Mouse (Mus musculus) small intestine, adult 2 months (tissue): Measurements from ENCODE around the gene Actr10.

Experiments used
- CTCF ChIP-seq: fragments of 200-500 bp; IDR thresholded peaks from 2 replicates; pipeline ENCODE4 v1.5.1; 2012; ENCODE audit warnings: low read depth, mild to moderate bottlenecking, control low read depth, inconsistent platforms, low read length, moderate library complexity, mixed read lengths; ENCODE audit not compliant: insufficient replicate concordance, insufficient read length; ENCODE audit errors: extremely low read depth
- POLR2A ChIP-seq: fragments of 200-500 bp; IDR thresholded peaks from 2 replicates; pipeline ENCODE4 v1.6.1; 2012; ENCODE audit warnings: low read depth, mild to moderate bottlenecking, control low read depth, inconsistent platforms, low read length, moderate library complexity

DNA sequence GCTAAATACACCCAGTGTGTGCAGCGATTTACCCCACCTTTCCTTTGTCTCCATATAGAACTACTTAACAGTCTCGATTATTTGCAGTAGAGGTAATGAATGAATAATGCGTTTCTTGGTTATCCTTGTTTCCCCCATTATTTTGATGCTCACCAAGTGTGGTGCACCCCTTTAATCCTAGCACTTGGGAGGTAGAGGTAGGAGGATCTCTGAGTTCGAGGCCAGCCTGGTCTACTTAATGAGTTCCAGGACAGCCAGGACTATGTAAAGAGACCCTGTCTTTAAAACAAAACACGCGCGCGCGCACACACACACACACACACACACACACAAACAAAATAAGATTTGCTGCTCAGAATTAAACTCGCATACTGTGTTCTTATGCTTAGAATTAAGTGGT, 37.7 kb downstream of the Actr10 start:
- no peak for TF ChIP-seq CTCF
- TF ChIP-seq POLR2A, result no peak
